Mouse (Mus musculus): Measurements from ENCODE around the gene Xylb. TPM values are rescaled to one million over a fixed set of nuclear protein-coding genes. Genes with fewer than 3 reads are reported as not detected.

Xylb gene
- polyA plus RNA-seq, 1 experiment from 2014 or later: 9.3 TPM

- Histone ChIP-seq H3K4me3 (no peak overlapping the region), H3K36me3 (replicated peaks) (no peaks in the 10 kb centered on the region), H3K4me1 (peaks cover 4% of the 10 kb centered on the region; the same call in 1 of the 2 replicates), H3K9me3 (no peaks in the 10 kb centered on the region), H3K27ac (replicated peaks) (no peak overlapping the region), H3K27me3 (replicated peaks; ENCODE audit: low read depth, poor library complexity, severe bottlenecking) (no peaks in the 10 kb centered on the region)
- WGBS: 90% methylated on average over 15 of the region's 15 CpGs
- DNase-seq (ENCODE audit: low spot score): no peak
Observed at GRCm38 (mm10) chr9:119330186-119330963, 26.8 kb upstream of the Xylb start.

- WGBS: 72% methylated on average over 10 of the region's 10 CpGs
- Histone ChIP-seq H3K4me3 (no peak overlapping the region), H3K36me3 (replicated peaks) (no peaks in the 10 kb centered on the region), H3K27me3 (replicated peaks; ENCODE audit: low read depth, poor library complexity, severe bottlenecking) (peaks cover 23% of the 10 kb centered on the region), H3K27ac (replicated peaks) (no peak overlapping the region), H3K9me3 (no peaks in the 10 kb centered on the region), H3K4me1 (peaks cover 7% of the 10 kb centered on the region)
- DNase-seq (ENCODE audit: low spot score): no peak
Observed at GRCm38 (mm10) chr9:119334324-119334723, 22.9 kb upstream of the Xylb start.

- Histone ChIP-seq H3K4me1 (peaks cover 12% of the 10 kb centered on the region), H3K36me3 (replicated peaks) (no peaks in the 10 kb centered on the region), H3K4me3 (no peak overlapping the region), H3K27ac (replicated peaks) (no peak overlapping the region), H3K27me3 (replicated peaks; ENCODE audit: low read depth, poor library complexity, severe bottlenecking) (peaks cover 27% of the 10 kb centered on the region), H3K9me3 (no peaks in the 10 kb centered on the region)
- DNase-seq (ENCODE audit: low spot score): no peak
- 89% methylated on average over 2 of the region's 2 CpGs for WGBS
Observed at GRCm38 (mm10) chr9:119334834-119335233, 22.3 kb upstream of the Xylb start.

GRCm38 (mm10) chr9:119335571-119335970 lies 21.6 kb upstream of the Xylb start:
- Histone ChIP-seq H3K9me3 (no peaks in the 10 kb centered on the region), H3K36me3 (replicated peaks) (no peaks in the 10 kb centered on the region), H3K4me1 (peaks cover 20% of the 10 kb centered on the region), H3K27ac (replicated peaks) (no peak overlapping the region), H3K27me3 (replicated peaks; ENCODE audit: low read depth, poor library complexity, severe bottlenecking) (peaks cover 27% of the 10 kb centered on the region), H3K4me3 (no peak overlapping the region)
- WGBS: 80% methylated on average over 4 of the region's 4 CpGs
- no peak for DNase-seq (ENCODE audit: low spot score)

- Histone ChIP-seq H3K27me3 (replicated peaks; ENCODE audit: low read depth, poor library complexity, severe bottlenecking) (peaks cover 27% of the 10 kb centered on the region), H3K4me1 (peaks cover 37% of the 10 kb centered on the region), H3K27ac (replicated peaks) (no peak overlapping the region), H3K36me3 (replicated peaks) (peaks cover 3% of the 10 kb centered on the region), H3K4me3 (no peak overlapping the region), H3K9me3 (no peaks in the 10 kb centered on the region)
- WGBS: 88% methylated on average over 14 of the region's 14 CpGs
- DNase-seq (ENCODE audit: low spot score): no peak
Observed at GRCm38 (mm10) chr9:119337842-119338241, 19.3 kb upstream of the Xylb start.

GRCm38 (mm10) chr9:119338350-119338749 lies 18.8 kb upstream of the Xylb start:
- H3K36me3 ChIP-seq (replicated peaks): peaks cover 8% of the 10 kb centered on the region
- DNase-seq (ENCODE audit: low spot score): no peak
- peaks cover 37% of the 10 kb centered on the region for H3K4me1 ChIP-seq
- H3K9me3 ChIP-seq: no peaks in the 10 kb centered on the region
- peaks cover 27% of the 10 kb centered on the region for H3K27me3 ChIP-seq (replicated peaks; ENCODE audit: low read depth, poor library complexity, severe bottlenecking)
- H3K27ac ChIP-seq (replicated peaks): no peak overlapping the region
- no peak overlapping the region for H3K4me3 ChIP-seq
- WGBS: 93% methylated on average over 3 of the region's 3 CpGs

GRCm38 (mm10) chr9:119339106-119339505 lies 18.1 kb upstream of the Xylb start:
- 57% methylated on average over 7 of the region's 7 CpGs for WGBS
- Histone ChIP-seq H3K36me3 (replicated peaks) (peaks cover 16% of the 10 kb centered on the region), H3K4me1 (peaks cover 37% of the 10 kb centered on the region), H3K27me3 (replicated peaks; ENCODE audit: low read depth, poor library complexity, severe bottlenecking) (peaks cover 27% of the 10 kb centered on the region), H3K4me3 (peak overlapping the region; percentile 86), H3K27ac (replicated peaks) (no peak overlapping the region), H3K9me3 (no peaks in the 10 kb centered on the region)
- no peak for DNase-seq (ENCODE audit: low spot score)

GRCm38 (mm10) chr9:119339558-119340211 lies 17.5 kb upstream of the Xylb start, which contains the start of gene Acaa1a:
TSS of gene Acaa1a (plus strand) at chr9:119339676.
- DNase-seq (ENCODE audit: low spot score): peak; percentile 67
- 2% methylated on average over 43 of the region's 43 CpGs for WGBS
- peaks cover 22% of the 10 kb centered on the region for H3K36me3 ChIP-seq (replicated peaks)
- no peaks in the 10 kb centered on the region for H3K9me3 ChIP-seq
- H3K27ac ChIP-seq (replicated peaks): peak within 1 kb of the TSS; percentile 89
- peaks cover 27% of the 10 kb centered on the region for H3K27me3 ChIP-seq (replicated peaks; ENCODE audit: low read depth, poor library complexity, severe bottlenecking)
- H3K4me3 ChIP-seq: peak within 1 kb of the TSS; percentile 86
- H3K4me1 ChIP-seq: peaks cover 33% of the 10 kb centered on the region

- WGBS: 7% methylated on average over 8 of the region's 8 CpGs
- DNase-seq (ENCODE audit: low spot score): no peak
Observed at GRCm38 (mm10) chr9:119340212-119340580, 17.0 kb upstream of the Xylb start.

GRCm38 (mm10) chr9:119340909-119341816 lies 16.0 kb upstream of the Xylb start, which contains the start of gene Myd88:
TSS of gene Myd88 (minus strand) at chr9:119341411.
- no peaks in the 10 kb centered on the region for H3K9me3 ChIP-seq
- WGBS: under 1% methylated on average over 68 of the region's 68 CpGs
- H3K4me1 ChIP-seq: peaks cover 33% of the 10 kb centered on the region
- DNase-seq (ENCODE audit: low spot score): peak; percentile 96
- peak within 1 kb of the TSS; percentile 86 for H3K4me3 ChIP-seq
- H3K27me3 ChIP-seq (replicated peaks; ENCODE audit: low read depth, poor library complexity, severe bottlenecking): peaks cover 27% of the 10 kb centered on the region
- H3K36me3 ChIP-seq (replicated peaks): peaks cover 36% of the 10 kb centered on the region
- peak within 1 kb of the TSS; percentile 89 for H3K27ac ChIP-seq (replicated peaks)

More at GRCm38 (mm10) chr9:119340212-119340580, 17.0 kb upstream of the Xylb start:
- Histone ChIP-seq H3K36me3 (replicated peaks) (peaks cover 27% of the 10 kb centered on the region), H3K4me3 (peak overlapping the region; percentile 86), H3K27ac (replicated peaks) (peak overlapping the region; percentile 89), H3K9me3 (no peaks in the 10 kb centered on the region), H3K4me1 (peaks cover 33% of the 10 kb centered on the region), H3K27me3 (replicated peaks; ENCODE audit: low read depth, poor library complexity, severe bottlenecking) (peaks cover 27% of the 10 kb centered on the region)

- H3K4me3 ChIP-seq: peak overlapping the region; percentile 86; the same call in 1 of the 2 replicates
- no peak overlapping the region for H3K27ac ChIP-seq (replicated peaks)
- peaks cover 52% of the 10 kb centered on the region for H3K36me3 ChIP-seq (replicated peaks)
- no peak for DNase-seq (ENCODE audit: low spot score)
- 87% methylated on average over 7 of the region's 7 CpGs for WGBS
- peaks cover 18% of the 10 kb centered on the region for H3K27me3 ChIP-seq (replicated peaks; ENCODE audit: low read depth, poor library complexity, severe bottlenecking)
- peaks cover 33% of the 10 kb centered on the region for H3K4me1 ChIP-seq
- H3K9me3 ChIP-seq: no peaks in the 10 kb centered on the region
Observed at GRCm38 (mm10) chr9:119342728-119343127, 14.5 kb upstream of the Xylb start.

GRCm38 (mm10) chr9:119346376-119346775 lies 10.8 kb upstream of the Xylb start:
- H3K36me3 ChIP-seq (replicated peaks): peaks cover 87% of the 10 kb centered on the region
- no peak for DNase-seq (ENCODE audit: low spot score)
- peaks cover 14% of the 10 kb centered on the region for H3K4me1 ChIP-seq
- no peak overlapping the region for H3K27ac ChIP-seq (replicated peaks)
- no peaks in the 10 kb centered on the region for H3K27me3 ChIP-seq (replicated peaks; ENCODE audit: low read depth, poor library complexity, severe bottlenecking)
- no peaks in the 10 kb centered on the region for H3K9me3 ChIP-seq
- WGBS: 91% methylated on average over 8 of the region's 8 CpGs
- H3K4me3 ChIP-seq: no peak overlapping the region

All from embryonic facial prominence, embryonic 10.5 days (tissue).